Mouse (Mus musculus): Measurements from ENCODE around the gene Ppfia4. TPM values are rescaled to one million over a fixed set of nuclear protein-coding genes. Genes with fewer than 3 reads are reported as not detected.

Ppfia4 gene
- polyA plus RNA-seq, 1 experiment from 2014 or later = 10.5 TPM

Other genes starting within 250 kb of the Ppfia4 start
- gene Chit1, start 221.7 kb downstream of the Ppfia4 start, polyA plus RNA-seq (2014; fragmentation: Nextera tagmentation; extraction: Ambion mirVana) = 0.46 and 0.96 TPM in 2 replicates
- 0.66 and 1.5 TPM in 2 replicates for gene Chil1, start 150.8 kb downstream of the Ppfia4 start, polyA plus RNA-seq (2014; fragmentation: Nextera tagmentation; extraction: Ambion mirVana)
- 0.12 and 0.27 TPM in 2 replicates for gene Mybph, start 139.5 kb downstream of the Ppfia4 start, polyA plus RNA-seq (2014; fragmentation: Nextera tagmentation; extraction: Ambion mirVana)
- gene Adora1, start 97.5 kb downstream of the Ppfia4 start, polyA plus RNA-seq (2014; fragmentation: Nextera tagmentation; extraction: Ambion mirVana) = 11.3 and 11.7 TPM in 2 replicates
- gene Myog, start 42.9 kb downstream of the Ppfia4 start, polyA plus RNA-seq (2014; fragmentation: Nextera tagmentation; extraction: Ambion mirVana) = 0.62 and 0.70 TPM in 2 replicates
- 62.5 and 69.3 TPM in 2 replicates for gene Tmem183a, start 29.1 kb upstream of the Ppfia4 start, polyA plus RNA-seq (2014; fragmentation: Nextera tagmentation; extraction: Ambion mirVana)
- not detected in 2 replicates for gene 4933406M09Rik, start 53.0 kb upstream of the Ppfia4 start, polyA plus RNA-seq (2014; fragmentation: Nextera tagmentation; extraction: Ambion mirVana)
- gene Cyb5r1, start 72.6 kb upstream of the Ppfia4 start, polyA plus RNA-seq (2014; fragmentation: Nextera tagmentation; extraction: Ambion mirVana) = 40.2 and 40.6 TPM in 2 replicates
- gene Adipor1, start 82.5 kb upstream of the Ppfia4 start, polyA plus RNA-seq (2014; fragmentation: Nextera tagmentation; extraction: Ambion mirVana) = 140 and 146 TPM in 2 replicates
- gene Klhl12, start 122.6 kb upstream of the Ppfia4 start, polyA plus RNA-seq (2014; fragmentation: Nextera tagmentation; extraction: Ambion mirVana) = 17.4 and 20.8 TPM in 2 replicates
- gene Rabif, start 161.7 kb upstream of the Ppfia4 start, polyA plus RNA-seq (2014; fragmentation: Nextera tagmentation; extraction: Ambion mirVana) = 29.1 and 30.4 TPM in 2 replicates
- gene Mgat4e, start 216.8 kb upstream of the Ppfia4 start, polyA plus RNA-seq (2014; fragmentation: Nextera tagmentation; extraction: Ambion mirVana) = not detected in 2 replicates
- gene Kdm5b, start 227.2 kb upstream of the Ppfia4 start, polyA plus RNA-seq (2014; fragmentation: Nextera tagmentation; extraction: Ambion mirVana) = 33.6 and 38.6 TPM in 2 replicates

Measured in heart, embryonic 14.5 days (tissue).